Mouse (Mus musculus) cortical plate, adult 2 months (tissue): ENCODE measurements at regions not wholly inside any gene's neighbourhood (a gene's known extent, or its start where the extent isn't known, plus 50 kb on each side); places are given as distances from the start of the nearest gene placed in this dataset.

Experiments used
- CTCF ChIP-seq: fragments of 200-500 bp; IDR thresholded peaks from 2 replicates; pipeline ENCODE4 v1.5.1; 2011; ENCODE audit warnings: mild to moderate bottlenecking, control low read depth, low read length; ENCODE audit not compliant: insufficient read depth; ENCODE audit errors: extremely low read depth
- POLR2A ChIP-seq: fragments of 200-500 bp; IDR thresholded peaks from 2 replicates; pipeline ENCODE4 v1.6.1; 2011; ENCODE audit warnings: mild to moderate bottlenecking, low read length, control low read depth; ENCODE audit not compliant: insufficient read depth; ENCODE audit errors: extremely low read depth

DNA sequence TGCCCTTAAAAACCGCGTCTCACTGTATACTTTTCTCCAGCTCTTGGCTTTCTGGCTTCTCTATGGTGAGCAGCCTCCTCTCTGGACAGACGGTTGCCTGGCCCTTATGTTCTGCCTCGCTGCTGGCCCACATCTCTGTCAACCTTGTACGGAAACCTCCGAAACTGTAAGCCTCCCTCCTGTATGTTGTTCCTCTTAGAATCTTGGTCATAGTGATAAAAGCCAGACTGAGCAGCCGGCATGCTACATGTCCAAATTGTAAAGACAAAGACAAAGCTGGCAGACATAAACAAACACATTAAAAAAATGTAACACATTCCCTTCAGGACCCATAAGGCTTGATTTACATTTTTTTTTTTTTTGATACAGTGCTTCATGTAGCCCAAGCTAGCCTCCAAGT lies 122.7 kb upstream of the Foxn2 start:
- TF ChIP-seq CTCF (no peak), POLR2A (no peak)
